Mouse (Mus musculus): Measurements from ENCODE around the gene Fgfr2. TPM values are rescaled to one million over a fixed set of nuclear protein-coding genes. Genes with fewer than 3 reads are reported as not detected.

Gene Fgfr2
- total RNA-seq, 1 experiment = 37.5 TPM

DNA sequence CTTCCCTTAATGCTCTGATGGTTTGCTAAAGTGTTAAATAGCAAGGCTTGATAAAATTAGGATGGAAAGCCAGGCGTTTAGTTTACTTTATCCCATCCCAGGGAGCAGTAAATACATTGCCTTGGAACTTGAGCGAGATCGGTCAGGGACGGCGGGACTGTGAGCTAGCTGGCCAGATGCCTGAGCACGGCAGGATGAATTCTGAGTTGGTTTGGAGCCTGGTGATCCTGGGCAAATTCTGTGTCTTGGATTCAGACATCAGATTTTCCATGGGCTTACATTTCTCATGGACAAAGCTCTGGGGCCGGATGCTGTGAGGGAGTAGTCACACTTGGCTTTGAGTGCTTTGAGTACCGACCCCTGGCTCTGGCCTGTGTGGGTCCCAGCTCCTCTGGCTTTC lies 2182.4 kb downstream of the Fgfr2 start:
- no peak overlapping the region for H3K4me3 ChIP-seq (ENCODE audit: insufficient read depth in 1 of 2, low read depth in 1 of 2, low read length in 2 of 2, poor library complexity in 1 of 2, severe bottlenecking in 1 of 2)
- no peaks in the 10 kb centered on the region for H3K36me3 ChIP-seq (ENCODE audit: control insufficient read depth, insufficient read depth, low read length, poor library complexity, severe bottlenecking)
- TF ChIP-seq CHD2 (IDR thresholded peaks at IDR 0.05; ENCODE audit: low read depth, low read length) (no peak), HCFC1 (IDR thresholded peaks at IDR 0.05; ENCODE audit: borderline replicate concordance, insufficient read depth, low read length) (no peak), MAFK (IDR thresholded peaks at IDR 0.05; ENCODE audit: insufficient read depth, low read depth, low read length) (no peak), ZNF384 (IDR thresholded peaks at IDR 0.05; ENCODE audit: low read depth, low read length) (no peak), ZC3H11A (IDR thresholded peaks at IDR 0.05; ENCODE audit: borderline replicate concordance, low read depth, low read length) (no peak)
- no peak overlapping the region for H3K27ac ChIP-seq (ENCODE audit: insufficient read depth, low read depth, low read length, poor library complexity, severe bottlenecking)
- in situ Hi-C loops (cut with MboI; ENCODE audit: low sequenced_read_pairs in 2 of 2, unreplicated experiment in 2 of 2) = no loop called here
- H3K4me1 ChIP-seq (ENCODE audit: control insufficient read depth in 2 of 2, insufficient read depth in 2 of 2, low read length in 2 of 2, poor library complexity in 1 of 2) = peaks cover 7 to 16% of the 10 kb centered on the region in 2 experiments; a peak in 3 of 4 replicates
- no peaks in the 10 kb centered on the region for H3K9me3 ChIP-seq (ENCODE audit: control insufficient read depth, insufficient read depth, low read depth, low read length)
- H3K9ac ChIP-seq (ENCODE audit: insufficient read depth, low read depth, low read length, poor library complexity, severe bottlenecking) = no peak overlapping the region; the same call in 1 of the 2 replicates
- DNase-seq (ENCODE audit: low read depth, low spot score) = no peak

DNA sequence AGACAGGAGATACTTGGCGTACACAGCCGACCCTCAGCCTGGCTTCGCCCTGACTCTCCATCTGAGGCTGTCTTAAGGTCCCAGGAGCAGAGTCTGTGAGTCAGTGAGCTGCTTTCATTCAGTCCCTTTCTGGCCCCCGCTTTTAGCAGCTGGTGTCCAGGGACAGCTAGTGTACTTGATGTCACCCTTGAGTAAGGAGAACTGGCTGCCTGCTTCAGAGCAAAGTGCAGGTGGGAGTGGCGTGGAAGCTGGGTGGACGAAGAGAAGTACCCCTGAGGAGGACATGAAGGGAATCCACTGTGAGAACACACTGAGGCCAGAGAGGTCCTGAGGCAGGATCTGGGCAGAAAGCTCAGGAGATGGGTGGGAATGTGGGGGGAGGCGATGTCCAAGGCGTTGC lies 2184.3 kb downstream of the Fgfr2 start:
- in situ Hi-C loops (cut with MboI; ENCODE audit: low sequenced_read_pairs in 2 of 2, unreplicated experiment in 2 of 2) = no loop called here
- H3K9me3 ChIP-seq (ENCODE audit: control insufficient read depth, insufficient read depth, low read depth, low read length) = no peaks in the 10 kb centered on the region
- DNase-seq (ENCODE audit: low read depth, low spot score) = no peak
- H3K4me1 ChIP-seq (ENCODE audit: control insufficient read depth in 2 of 2, insufficient read depth in 2 of 2, low read length in 2 of 2, poor library complexity in 1 of 2) = peaks cover 0 to 4% of the 10 kb centered on the region in 2 experiments; a peak in 2 of 4 replicates
- no peak overlapping the region for H3K4me3 ChIP-seq (ENCODE audit: insufficient read depth in 1 of 2, low read depth in 1 of 2, low read length in 2 of 2, poor library complexity in 1 of 2, severe bottlenecking in 1 of 2)
- H3K36me3 ChIP-seq (ENCODE audit: control insufficient read depth, insufficient read depth, low read length, poor library complexity, severe bottlenecking) = no peaks in the 10 kb centered on the region
- TF ChIP-seq HCFC1 (IDR thresholded peaks at IDR 0.05; ENCODE audit: borderline replicate concordance, insufficient read depth, low read length) (no peak), MAFK (IDR thresholded peaks at IDR 0.05; ENCODE audit: insufficient read depth, low read depth, low read length) (no peak), ZC3H11A (IDR thresholded peaks at IDR 0.05; ENCODE audit: borderline replicate concordance, low read depth, low read length) (no peak), ZNF384 (IDR thresholded peaks at IDR 0.05; ENCODE audit: low read depth, low read length) (no peak), CHD2 (IDR thresholded peaks at IDR 0.05; ENCODE audit: low read depth, low read length) (no peak)
- H3K9ac ChIP-seq (ENCODE audit: insufficient read depth, low read depth, low read length, poor library complexity, severe bottlenecking) = no peak overlapping the region
- H3K27ac ChIP-seq (ENCODE audit: insufficient read depth, low read depth, low read length, poor library complexity, severe bottlenecking) = no peak overlapping the region

- no peak for DNase-seq (ENCODE audit: low read depth, low spot score)
- H3K4me1 ChIP-seq (ENCODE audit: control insufficient read depth in 2 of 2, insufficient read depth in 2 of 2, low read length in 2 of 2, poor library complexity in 1 of 2) = no peaks in the 10 kb centered on the region; a peak in 2 of 4 replicates
- H3K9me3 ChIP-seq (ENCODE audit: control insufficient read depth, insufficient read depth, low read depth, low read length) = no peaks in the 10 kb centered on the region
- in situ Hi-C loops (cut with MboI; ENCODE audit: low sequenced_read_pairs in 2 of 2, unreplicated experiment in 2 of 2) = no loop called here
- H3K4me3 ChIP-seq (ENCODE audit: insufficient read depth in 1 of 2, low read depth in 1 of 2, low read length in 2 of 2, poor library complexity in 1 of 2, severe bottlenecking in 1 of 2) = no peak overlapping the region
- TF ChIP-seq MAFK (IDR thresholded peaks at IDR 0.05; ENCODE audit: insufficient read depth, low read depth, low read length) = no peak
- no peak overlapping the region for H3K9ac ChIP-seq (ENCODE audit: insufficient read depth, low read depth, low read length, poor library complexity, severe bottlenecking)
- no peak overlapping the region for H3K27ac ChIP-seq (ENCODE audit: insufficient read depth, low read depth, low read length, poor library complexity, severe bottlenecking)
- H3K36me3 ChIP-seq (ENCODE audit: control insufficient read depth, insufficient read depth, low read length, poor library complexity, severe bottlenecking) = no peaks in the 10 kb centered on the region
These were observed 2185.1 kb downstream of the Fgfr2 start for GRCm38 (mm10) chr7:130938005-130938404.

DNA sequence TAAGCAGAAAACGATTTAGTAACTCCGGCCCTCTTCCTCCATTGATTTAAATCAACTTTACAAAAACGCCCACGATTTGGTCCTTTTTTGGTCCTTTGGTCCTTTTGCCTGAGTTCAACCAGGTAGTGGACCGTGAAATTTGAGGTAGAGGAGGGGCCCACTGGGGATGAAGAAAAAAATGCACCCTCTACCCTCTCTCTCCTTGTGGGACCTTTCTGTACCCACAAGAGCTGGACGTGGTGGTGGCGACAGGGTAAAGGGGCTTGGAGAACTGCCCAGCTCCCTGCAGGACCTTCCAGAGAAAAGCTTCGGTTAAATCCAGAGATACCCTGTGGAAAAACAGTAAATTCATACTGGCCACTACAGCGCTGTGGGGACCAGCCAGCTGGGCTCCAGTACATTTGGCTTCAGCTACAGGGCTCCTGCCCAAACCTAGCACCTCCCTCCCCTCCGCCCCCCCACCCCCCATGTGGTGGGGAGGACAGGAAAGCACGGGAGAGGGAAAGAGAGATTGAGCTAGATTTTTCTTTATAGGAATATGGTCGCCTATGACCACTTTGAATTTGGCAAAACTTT lies 2185.8 kb downstream of the Fgfr2 start:
- in situ Hi-C loops (cut with MboI; ENCODE audit: low sequenced_read_pairs in 2 of 2, unreplicated experiment in 2 of 2) = no loop called here
- H3K36me3 ChIP-seq (ENCODE audit: control insufficient read depth, insufficient read depth, low read length, poor library complexity, severe bottlenecking) = no peaks in the 10 kb centered on the region
- TF ChIP-seq HCFC1 (IDR thresholded peaks at IDR 0.05; ENCODE audit: borderline replicate concordance, insufficient read depth, low read length) (no peak), CHD2 (IDR thresholded peaks at IDR 0.05; ENCODE audit: low read depth, low read length) (no peak), ZNF384 (IDR thresholded peaks at IDR 0.05; ENCODE audit: low read depth, low read length) (no peak), ZC3H11A (IDR thresholded peaks at IDR 0.05; ENCODE audit: borderline replicate concordance, low read depth, low read length) (no peak), MAFK (IDR thresholded peaks at IDR 0.05; ENCODE audit: insufficient read depth, low read depth, low read length) (no peak)
- no peaks in the 10 kb centered on the region for H3K9me3 ChIP-seq (ENCODE audit: control insufficient read depth, insufficient read depth, low read depth, low read length)
- no peak overlapping the region for H3K27ac ChIP-seq (ENCODE audit: insufficient read depth, low read depth, low read length, poor library complexity, severe bottlenecking)
- no peak overlapping the region; the same call in 1 of the 2 replicates for H3K9ac ChIP-seq (ENCODE audit: insufficient read depth, low read depth, low read length, poor library complexity, severe bottlenecking)
- H3K4me1 ChIP-seq (ENCODE audit: control insufficient read depth in 2 of 2, insufficient read depth in 2 of 2, low read length in 2 of 2, poor library complexity in 1 of 2) = no peaks in the 10 kb centered on the region; a peak in 2 of 4 replicates
- DNase-seq (ENCODE audit: low read depth, low spot score) = no peak
- peak overlapping the region in 1 of 2 experiments; percentile 74; a peak in 2 of 4 replicates for H3K4me3 ChIP-seq (ENCODE audit: insufficient read depth in 1 of 2, low read depth in 1 of 2, low read length in 2 of 2, poor library complexity in 1 of 2, severe bottlenecking in 1 of 2)

- Histone ChIP-seq H3K36me3 (ENCODE audit: control insufficient read depth, insufficient read depth, low read length, poor library complexity, severe bottlenecking) (no peaks in the 10 kb centered on the region), H3K9me3 (ENCODE audit: control insufficient read depth, insufficient read depth, low read depth, low read length) (no peaks in the 10 kb centered on the region), H3K27ac (ENCODE audit: insufficient read depth, low read depth, low read length, poor library complexity, severe bottlenecking) (no peak overlapping the region), H3K9ac (ENCODE audit: insufficient read depth, low read depth, low read length, poor library complexity, severe bottlenecking) (peak overlapping the region; percentile 50), H3K4me3 (ENCODE audit: insufficient read depth in 1 of 2, low read depth in 1 of 2, low read length in 2 of 2, poor library complexity in 1 of 2, severe bottlenecking in 1 of 2) (peak overlapping the region; percentile 71 to 74), H3K4me1 (ENCODE audit: control insufficient read depth in 2 of 2, insufficient read depth in 2 of 2, low read length in 2 of 2, poor library complexity in 1 of 2) (no peaks in the 10 kb centered on the region; a peak in 2 of 4 replicates)
- in situ Hi-C loops (cut with MboI; ENCODE audit: low sequenced_read_pairs in 2 of 2, unreplicated experiment in 2 of 2) = no loop called here
- TF ChIP-seq CHD2 (IDR thresholded peaks at IDR 0.05; ENCODE audit: low read depth, low read length) (no peak), MAFK (IDR thresholded peaks at IDR 0.05; ENCODE audit: insufficient read depth, low read depth, low read length) (no peak), ZNF384 (IDR thresholded peaks at IDR 0.05; ENCODE audit: low read depth, low read length) (no peak), HCFC1 (IDR thresholded peaks at IDR 0.05; ENCODE audit: borderline replicate concordance, insufficient read depth, low read length) (no peak), ZC3H11A (IDR thresholded peaks at IDR 0.05; ENCODE audit: borderline replicate concordance, low read depth, low read length) (no peak)
- no peak for DNase-seq (ENCODE audit: low read depth, low spot score)
These were observed 2186.6 kb downstream of the Fgfr2 start for GRCm38 (mm10) chr7:130936472-130936951.
